10 mouse cellular contexts compared by ENCODE assay signal in the genomic region with DNA sequence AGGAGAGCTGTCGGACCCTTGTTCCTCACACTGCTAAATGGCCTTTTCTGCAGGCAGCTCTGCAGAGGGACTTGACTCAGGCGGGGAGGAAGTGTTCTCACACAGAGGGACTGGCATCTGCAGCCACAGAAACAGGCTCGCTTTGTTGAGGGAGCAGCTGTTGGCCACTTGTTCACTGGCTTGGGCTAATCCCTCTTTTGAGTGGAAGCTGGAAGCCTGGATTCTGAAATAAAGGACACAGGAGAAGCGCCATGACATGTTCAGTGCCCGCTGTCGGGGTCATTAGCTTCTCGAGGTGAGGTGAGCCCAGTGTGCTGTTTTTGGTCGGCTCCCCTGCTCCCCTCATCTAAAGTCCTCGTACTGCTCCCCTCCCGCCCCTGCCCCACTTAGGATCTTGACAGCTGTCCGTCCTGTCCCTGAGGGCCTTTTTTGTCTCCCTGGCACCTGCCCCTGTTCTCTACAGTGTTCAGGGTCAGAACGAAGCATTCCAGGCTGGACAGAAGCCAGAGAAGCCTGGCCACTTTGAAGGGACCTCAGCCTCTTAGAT. TPM values are rescaled to one million over a fixed set of nuclear protein-coding genes. Genes with fewer than 3 reads are reported as not detected.
DNase-seq lines count a peak whose midpoint lies in the region; ATAC-seq and TF ChIP-seq lines count a peak whose summit lies in the region.
"Had no signal": no experiment of that assay in that cellular context is flagged by ENCODE, and none has a peak within 500 bp of the region (broad histone marks: within the 10 kb centered on the region; RNA-seq: fewer than 3 reads in every experiment).

No protein-coding gene starts in this region.

- H3K4me1 ChIP-seq in heart, embryonic 11.5 days (ENCODE audit: control insufficient read depth, insufficient read depth, low read length): peaks cover 12% of the 10 kb centered on the region
- peaks cover 12% of the 10 kb centered on the region for H3K4me1 ChIP-seq in heart, postnatal 0 days (ENCODE audit: control insufficient read depth, insufficient read depth)
- peaks cover 63% of the 10 kb centered on the region for H3K4me1 ChIP-seq in limb, embryonic 12.5 days (replicated peaks)

- DNase-seq in heart, postnatal 25 days (ENCODE audit: low spot score): no peak
- peak; percentile 69 for DNase-seq in embryo, embryonic 10 days (ENCODE audit: low spot score)
- DNase-seq in heart, postnatal 0 days (ENCODE audit: low spot score): no peak
- DNase-seq in gastrocnemius, adult 2 months: no peak
- DNase-seq in T-cell, adult 2 months (ENCODE audit: low spot score): no peak

- H3K9ac ChIP-seq in heart, embryonic 11.5 days (ENCODE audit: low read depth, low read length): no peak overlapping the region
- no peak overlapping the region for H3K9ac ChIP-seq in heart, postnatal 0 days (replicated peaks; ENCODE audit: low read depth, low read length)
- no peak overlapping the region for H3K9ac ChIP-seq in limb, embryonic 12.5 days (replicated peaks)
- H3K9ac ChIP-seq: lung, embryonic 15.5 days had no signal

- H3K27me3 ChIP-seq in heart, embryonic 11.5 days (ENCODE audit: control insufficient read depth, insufficient read depth, low read length): no peaks in the 10 kb centered on the region
- H3K27me3 ChIP-seq in heart, postnatal 0 days (ENCODE audit: control insufficient read depth, insufficient read depth, low read length): no peaks in the 10 kb centered on the region
- no peaks in the 10 kb centered on the region for H3K27me3 ChIP-seq in limb, embryonic 12.5 days

- H3K4me2 ChIP-seq in heart, embryonic 11.5 days: peak overlapping the region; percentile 42; the same call in 1 of the 2 replicates
- H3K4me2 ChIP-seq in heart, postnatal 0 days (ENCODE audit: low read depth, low read length): 0 out of 2 replicates have a peak overlapping the region, but pooled peaks have one; percentile 14
- peak overlapping the region; percentile 20 for H3K4me2 ChIP-seq in limb, embryonic 12.5 days
- H3K4me2 ChIP-seq: lung, embryonic 15.5 days had no signal

- ATAC-seq in heart, embryonic 11.5 days (replicated peaks; ENCODE audit: insufficient number of reproducible peaks, low FRiP score, low TSS enrichment): no peak; the same call in 1 of the 2 replicates
- ATAC-seq in heart, postnatal 0 days (ENCODE audit: insufficient read depth, low read depth): no peak
- peak; percentile 53; the same call in 1 of the 2 replicates for ATAC-seq in limb, embryonic 12.5 days (ENCODE audit: insufficient number of reproducible peaks, insufficient read depth, low FRiP score, low TSS enrichment, low read depth)
- ATAC-seq in inflammation-experienced regulatory T-cells, adult 6 months: no peak

- TF ChIP-seq CTCF in heart, postnatal 0 days (IDR thresholded peaks at IDR 0.05; ENCODE audit: low read depth): no peak
- no peak for TF ChIP-seq CTCF in gastrocnemius, adult 2 months (IDR thresholded peaks at IDR 0.05)

- H3K36me3 ChIP-seq in heart, embryonic 11.5 days (ENCODE audit: control insufficient read depth, insufficient read depth, low read length): no peaks in the 10 kb centered on the region
- no peaks in the 10 kb centered on the region for H3K36me3 ChIP-seq in heart, postnatal 0 days (replicated peaks; ENCODE audit: control insufficient read depth, insufficient read depth, low read length)
- no peaks in the 10 kb centered on the region for H3K36me3 ChIP-seq in limb, embryonic 12.5 days
- H3K36me3 ChIP-seq: G1E; lung, embryonic 15.5 days had no signal

- TF ChIP-seq EP300 in heart, postnatal 0 days (IDR thresholded peaks at IDR 0.05; ENCODE audit: low read depth): no peak

- H3K27ac ChIP-seq in heart, embryonic 11.5 days (ENCODE audit: low read depth, low read length): no peak overlapping the region
- H3K27ac ChIP-seq in heart, postnatal 0 days (ENCODE audit: low read depth): no peak overlapping the region
- H3K27ac ChIP-seq in limb, embryonic 12.5 days: peak overlapping the region; percentile 59
- no peak overlapping the region for H3K27ac ChIP-seq in gastrocnemius, adult 2 months
- H3K27ac ChIP-seq: lung, embryonic 15.5 days had no signal

- 8% methylated on average over 12 of the region's 12 CpGs for WGBS in heart, embryonic 11.5 days (ENCODE audit: insufficient replicate concordance)
- WGBS in heart, postnatal 0 days: 13% methylated on average over 12 of the region's 12 CpGs
- WGBS in limb, embryonic 12.5 days: 11% methylated on average over 12 of the region's 12 CpGs

- no peaks in the 10 kb centered on the region for H3K9me3 ChIP-seq in heart, embryonic 11.5 days (replicated peaks; ENCODE audit: control insufficient read depth, low read length)
- no peaks in the 10 kb centered on the region for H3K9me3 ChIP-seq in heart, postnatal 0 days (replicated peaks; ENCODE audit: control insufficient read depth, low read length)
- no peaks in the 10 kb centered on the region for H3K9me3 ChIP-seq in limb, embryonic 12.5 days
- H3K9me3 ChIP-seq: G1E; lung, embryonic 15.5 days had no signal

- intact Hi-C loops in heart, postnatal 25 days (cut with DNase I): no loop called here
- intact Hi-C loops in gastrocnemius, adult 2 months (cut with DNase I): no loop called here

- no peak overlapping the region for H3K4me3 ChIP-seq in heart, embryonic 11.5 days (ENCODE audit: low read depth, low read length)
- H3K4me3 ChIP-seq in heart, postnatal 0 days (ENCODE audit: low read depth, low read length): no peak overlapping the region
- no peak overlapping the region for H3K4me3 ChIP-seq in limb, embryonic 12.5 days (replicated peaks)
- no peak overlapping the region for H3K4me3 ChIP-seq in gastrocnemius, adult 2 months
- H3K4me3 ChIP-seq: lung, embryonic 15.5 days had no signal

RNA-seq across cellular contexts. Expression of gene Rgs16, which starts 36.6 kb away (rescaled TPM):
- 1.0 and 1.7 TPM in 2 replicates for polyA plus RNA-seq in heart, embryonic 11.5 days (2014; fragmentation: Nextera tagmentation; extraction: Ambion mirVana)
- 1 to 10 TPM; 1.4 to 2.4 TPM for total RNA-seq in heart, postnatal 25 days (2021)
- 0.89 and 1.8 TPM in 2 replicates for total RNA-seq in heart, postnatal 0 days (2014; rRNA removed; ENCODE audit: low replicate concordance)
- 2.2 and 3.0 TPM in 2 replicates for polyA plus RNA-seq in heart, postnatal 0 days (2015; fragmentation: Nextera tagmentation; extraction: Ambion mirVana)
- polyA plus RNA-seq in limb, embryonic 12.5 days (2016; fragmentation: Nextera tagmentation; extraction: Ambion mirVana): 16.8 and 18.7 TPM in 2 replicates
- 10 to 100 TPM; 19.8 to 37.6 (median 35.0) TPM for polyA plus RNA-seq in inflammation-experienced regulatory T-cells, adult 6 months (2017; shearing (Covaris generic))
- 1 to 10 TPM in 1 of 2 experiments, under 1 TPM in 1; 0.59 to 1.8 TPM for total RNA-seq in gastrocnemius, adult 2 months (2021)
- total RNA-seq: G1E had no signal
- polyA plus RNA-seq: G1E had no signal

RNA-seq across cellular contexts. Expression of gene Rnasel, which starts 45.7 kb away (rescaled TPM):
- polyA plus RNA-seq in heart, embryonic 11.5 days (2014; fragmentation: Nextera tagmentation; extraction: Ambion mirVana): 9.3 and 9.7 TPM in 2 replicates
- total RNA-seq in heart, postnatal 25 days (2021): 1 to 10 TPM; 5.8 to 6.1 TPM
- total RNA-seq in heart, postnatal 0 days (2014; rRNA removed; ENCODE audit: low replicate concordance): 31.4 and 31.9 TPM in 2 replicates
- polyA plus RNA-seq in heart, postnatal 0 days (2015; fragmentation: Nextera tagmentation; extraction: Ambion mirVana): 17.4 and 22.1 TPM in 2 replicates
- 10.5 and 11.4 TPM in 2 replicates for polyA plus RNA-seq in limb, embryonic 12.5 days (2016; fragmentation: Nextera tagmentation; extraction: Ambion mirVana)
- polyA plus RNA-seq in inflammation-experienced regulatory T-cells, adult 6 months (2017; shearing (Covaris generic)): 10 to 100 TPM; 38.2 to 49.4 (median 41.8) TPM
- 1 to 10 TPM in 1 of 2 experiments, under 1 TPM in 1; 0.92 to 1.1 TPM for total RNA-seq in gastrocnemius, adult 2 months (2021)

RNA-seq across cellular contexts. Expression of gene Rgs8, which starts 50.7 kb away (rescaled TPM):
- polyA plus RNA-seq in heart, embryonic 11.5 days (2014; fragmentation: Nextera tagmentation; extraction: Ambion mirVana): 0.27 and 0.49 TPM in 2 replicates
- total RNA-seq in heart, postnatal 25 days (2021): not detected
- total RNA-seq in heart, postnatal 0 days (2014; rRNA removed; ENCODE audit: low replicate concordance): 0.08 TPM in 1 of 2 replicates, not detected in the other
- polyA plus RNA-seq in heart, postnatal 0 days (2015; fragmentation: Nextera tagmentation; extraction: Ambion mirVana): 0.03 and 0.05 TPM in 2 replicates
- polyA plus RNA-seq in limb, embryonic 12.5 days (2016; fragmentation: Nextera tagmentation; extraction: Ambion mirVana): 0.81 and 1.4 TPM in 2 replicates
- under 1 TPM; 0.35 to 0.68 (median 0.36) TPM for polyA plus RNA-seq in inflammation-experienced regulatory T-cells, adult 6 months (2017; shearing (Covaris generic))
- total RNA-seq in gastrocnemius, adult 2 months (2021): not detected
- polyA plus RNA-seq: G1E had no signal
